Mouse (Mus musculus) spleen, adult 2 months (tissue): ENCODE measurements around the gene Ppard.

Source experiments
- CTCF ChIP-seq: fragments of 200-500 bp; IDR thresholded peaks from 2 replicates; pipeline ENCODE4 v1.5.1; 2011; ENCODE audit warnings: mild to moderate bottlenecking, inconsistent platforms; ENCODE audit not compliant: insufficient read depth, insufficient read length, insufficient replicate concordance; ENCODE audit errors: extremely low read depth
- POLR2A ChIP-seq: fragments of 200-500 bp; IDR thresholded peaks from 2 replicates; pipeline ENCODE4 v1.6.1; 2011; ENCODE audit warnings: low read depth, low read length, inconsistent platforms

DNA sequence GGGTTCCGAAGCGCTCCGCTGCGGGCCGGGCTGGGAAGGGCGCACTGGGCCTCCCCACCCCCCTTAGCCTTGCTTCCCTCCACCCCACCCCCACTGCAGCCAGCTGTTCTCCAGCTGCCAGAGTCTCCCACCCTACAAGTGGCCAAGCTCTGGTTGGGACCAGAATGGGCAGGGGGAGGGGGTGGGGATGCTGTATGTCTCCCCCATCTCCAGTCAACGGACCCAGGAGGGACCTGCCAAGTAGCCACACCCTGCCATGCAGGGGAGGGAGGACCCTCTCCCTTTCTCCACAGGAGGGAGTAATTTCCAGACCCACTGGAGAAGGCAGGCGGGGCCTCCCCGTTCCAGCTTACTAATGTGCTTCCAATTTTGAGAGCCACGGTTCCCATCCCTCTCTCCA lies 113.4 kb downstream of the Ppard start:
- TF ChIP-seq CTCF (no peak), POLR2A (no peak)
